9 mouse cellular contexts compared by ENCODE assay signal in genomic region chr7:127272566-127272965, GRCm38 (mm10). TPM values are rescaled to one million over a fixed set of nuclear protein-coding genes. Genes with fewer than 3 reads are reported as not detected.
DNase-seq lines count a peak whose midpoint lies in the region; ATAC-seq and TF ChIP-seq lines count a peak whose summit lies in the region.
"Had no signal": no experiment of that assay in that cellular context is flagged by ENCODE, and none has a peak within 500 bp of the region (broad histone marks: within the 10 kb centered on the region; RNA-seq: fewer than 3 reads in every experiment).

No protein-coding gene starts in this region.

- H3K4me1 ChIP-seq in liver, adult 2 months (ENCODE audit: control insufficient read depth, insufficient read depth, low read length): peaks cover 16% of the 10 kb centered on the region
- H3K4me1 ChIP-seq in embryonic facial prominence, embryonic 15.5 days: peaks cover 18% of the 10 kb centered on the region
- H3K4me1 ChIP-seq in intestine, embryonic 15.5 days (replicated peaks): peaks cover 14% of the 10 kb centered on the region
- H3K4me1 ChIP-seq in neural tube, embryonic 12.5 days: peaks cover 17% of the 10 kb centered on the region

- peaks cover 16% of the 10 kb centered on the region for H3K79me2 ChIP-seq in liver, adult 2 months (ENCODE audit: control insufficient read depth, insufficient read depth, low read length)

- 0 out of 2 replicates have a peak, but pooled peaks have one; percentile 40 for TF ChIP-seq POLR2A in liver, adult 2 months (IDR thresholded peaks at IDR 0.05; ENCODE audit: extremely low read depth, insufficient read depth, low read length)

- TF ChIP-seq CTCF in liver, adult 2 months (IDR thresholded peaks at IDR 0.05; ENCODE audit: low read depth, low read length): no peak

- peak; percentile 44 for DNase-seq in liver, adult 2 months (ENCODE audit: extremely low read depth, low read depth, low spot score)
- DNase-seq in liver: no peak
- no peak for DNase-seq in spleen, adult 18-20 months
- no peak for DNase-seq in thymus, postnatal 36 days
- no peak for DNase-seq in ovary, adult 18-20 months (ENCODE audit: low spot score)
- DNase-seq: right cerebral cortex, postnatal 14 days had no signal

- peak overlapping the region; percentile 83 for H3K27ac ChIP-seq in liver, adult 2 months (replicated peaks; ENCODE audit: insufficient read depth, low read depth, low read length)
- H3K27ac ChIP-seq in embryonic facial prominence, embryonic 15.5 days (replicated peaks): no peak overlapping the region
- H3K27ac ChIP-seq in intestine, embryonic 15.5 days: no peak overlapping the region
- no peak overlapping the region for H3K27ac ChIP-seq in neural tube, embryonic 12.5 days

- H3K4me3 ChIP-seq in liver, adult 2 months (ENCODE audit: insufficient read depth, low read depth, low read length): peak overlapping the region; percentile 90
- H3K4me3 ChIP-seq in embryonic facial prominence, embryonic 15.5 days (replicated peaks): peak overlapping the region; percentile 84
- peak overlapping the region; percentile 81 for H3K4me3 ChIP-seq in intestine, embryonic 15.5 days (replicated peaks)
- H3K4me3 ChIP-seq in neural tube, embryonic 12.5 days: 0 out of 2 replicates have a peak overlapping the region, but pooled peaks have one; percentile 71

- H3K36me3 ChIP-seq in liver, adult 2 months (ENCODE audit: control insufficient read depth, insufficient read depth, low read length): peaks cover 18% of the 10 kb centered on the region
- peaks cover 29% of the 10 kb centered on the region for H3K36me3 ChIP-seq in embryonic facial prominence, embryonic 15.5 days
- peaks cover 11% of the 10 kb centered on the region for H3K36me3 ChIP-seq in intestine, embryonic 15.5 days
- H3K36me3 ChIP-seq in neural tube, embryonic 12.5 days: peaks cover 9% of the 10 kb centered on the region

- peak overlapping the region; percentile 79 for H3K4me2 ChIP-seq in embryonic facial prominence, embryonic 15.5 days (replicated peaks)
- peak overlapping the region; percentile 81 for H3K4me2 ChIP-seq in intestine, embryonic 15.5 days (replicated peaks)
- H3K4me2 ChIP-seq in neural tube, embryonic 12.5 days (replicated peaks): peak overlapping the region; percentile 88

- H3K9me3 ChIP-seq in embryonic facial prominence, embryonic 15.5 days (replicated peaks): no peaks in the 10 kb centered on the region
- H3K9me3 ChIP-seq in intestine, embryonic 15.5 days: no peaks in the 10 kb centered on the region
- H3K9me3 ChIP-seq in neural tube, embryonic 12.5 days: no peaks in the 10 kb centered on the region; the same call in 1 of the 2 replicates

- no peak for ATAC-seq in embryonic facial prominence, embryonic 15.5 days (ENCODE audit: insufficient number of reproducible peaks, low FRiP score, low TSS enrichment, low read depth)
- ATAC-seq in intestine, embryonic 15.5 days: no peak
- no peak for ATAC-seq in neural tube, embryonic 12.5 days (ENCODE audit: low FRiP score, low read depth)

- H3K27me3 ChIP-seq in liver, adult 2 months (ENCODE audit: control insufficient read depth, insufficient read depth, low read length): no peaks in the 10 kb centered on the region
- no peaks in the 10 kb centered on the region for H3K27me3 ChIP-seq in embryonic facial prominence, embryonic 15.5 days
- no peaks in the 10 kb centered on the region for H3K27me3 ChIP-seq in intestine, embryonic 15.5 days (replicated peaks)
- H3K27me3 ChIP-seq in neural tube, embryonic 12.5 days (replicated peaks): no peaks in the 10 kb centered on the region

- peak overlapping the region; percentile 80 for H3K9ac ChIP-seq in liver, adult 2 months (ENCODE audit: low read depth, low read length)
- no peak overlapping the region for H3K9ac ChIP-seq in embryonic facial prominence, embryonic 15.5 days
- H3K9ac ChIP-seq in intestine, embryonic 15.5 days: no peak overlapping the region; the same call in 1 of the 2 replicates
- no peak overlapping the region for H3K9ac ChIP-seq in neural tube, embryonic 12.5 days

- WGBS in liver, adult 2 months: 21% methylated on average over 15 of the region's 15 CpGs
- WGBS in embryonic facial prominence, embryonic 15.5 days: 95% methylated on average over 15 of the region's 15 CpGs
- WGBS in intestine, embryonic 15.5 days: 94% methylated on average over 15 of the region's 15 CpGs
- 95% methylated on average over 15 of the region's 15 CpGs for WGBS in neural tube, embryonic 12.5 days

RNA-seq across cellular contexts. Expression of gene Sephs2, which starts 1.3 kb away (rescaled TPM):
- total RNA-seq in liver, adult 2 months (2014; rRNA removed): 939 and 948 TPM in 2 replicates
- polyA plus RNA-seq in liver, adult 2 months (2012; rRNA removed): 388 and 524 TPM in 2 replicates
- polyA plus RNA-seq in embryonic facial prominence, embryonic 15.5 days (2015; fragmentation: Nextera tagmentation; extraction: Ambion mirVana): 53.7 and 58.5 TPM in 2 replicates
- 205 and 233 TPM in 2 replicates for polyA plus RNA-seq in intestine, embryonic 15.5 days (2015; fragmentation: Nextera tagmentation; extraction: Ambion mirVana)
- polyA plus RNA-seq in neural tube, embryonic 12.5 days (2016; fragmentation: Nextera tagmentation; extraction: Ambion mirVana): 65.2 and 73.1 TPM in 2 replicates

RNA-seq across cellular contexts. Expression of gene Dctpp1, which starts 12.1 kb away (rescaled TPM):
- total RNA-seq in liver, adult 2 months (2014; rRNA removed): 61.5 and 70.2 TPM in 2 replicates
- 70.7 and 73.4 TPM in 2 replicates for polyA plus RNA-seq in liver, adult 2 months (2012; rRNA removed)
- polyA plus RNA-seq in embryonic facial prominence, embryonic 15.5 days (2015; fragmentation: Nextera tagmentation; extraction: Ambion mirVana): 141 and 142 TPM in 2 replicates
- polyA plus RNA-seq in intestine, embryonic 15.5 days (2015; fragmentation: Nextera tagmentation; extraction: Ambion mirVana): 216 and 219 TPM in 2 replicates
- polyA plus RNA-seq in neural tube, embryonic 12.5 days (2016; fragmentation: Nextera tagmentation; extraction: Ambion mirVana): 130 and 144 TPM in 2 replicates

RNA-seq across cellular contexts. Expression of gene Itgal, which starts 23.5 kb away (rescaled TPM):
- total RNA-seq in liver, adult 2 months (2014; rRNA removed): 4.3 and 5.2 TPM in 2 replicates
- 3.9 and 6.8 TPM in 2 replicates for polyA plus RNA-seq in liver, adult 2 months (2012; rRNA removed)
- 1.5 and 1.9 TPM in 2 replicates for polyA plus RNA-seq in embryonic facial prominence, embryonic 15.5 days (2015; fragmentation: Nextera tagmentation; extraction: Ambion mirVana)
- polyA plus RNA-seq in intestine, embryonic 15.5 days (2015; fragmentation: Nextera tagmentation; extraction: Ambion mirVana): 2.0 and 2.5 TPM in 2 replicates
- polyA plus RNA-seq in neural tube, embryonic 12.5 days (2016; fragmentation: Nextera tagmentation; extraction: Ambion mirVana): 1.3 and 2.0 TPM in 2 replicates

RNA-seq across cellular contexts. Expression of gene Zfp771, which starts 28.5 kb away (rescaled TPM):
- 19.6 and 30.1 TPM in 2 replicates for total RNA-seq in liver, adult 2 months (2014; rRNA removed)
- 52.8 and 57.7 TPM in 2 replicates for polyA plus RNA-seq in liver, adult 2 months (2012; rRNA removed)
- 73.7 and 77.5 TPM in 2 replicates for polyA plus RNA-seq in embryonic facial prominence, embryonic 15.5 days (2015; fragmentation: Nextera tagmentation; extraction: Ambion mirVana)
- 41.0 and 44.5 TPM in 2 replicates for polyA plus RNA-seq in intestine, embryonic 15.5 days (2015; fragmentation: Nextera tagmentation; extraction: Ambion mirVana)
- 58.1 and 61.9 TPM in 2 replicates for polyA plus RNA-seq in neural tube, embryonic 12.5 days (2016; fragmentation: Nextera tagmentation; extraction: Ambion mirVana)

RNA-seq across cellular contexts. Expression of gene Sept1, which starts 39.6 kb away (rescaled TPM):
- total RNA-seq in liver, adult 2 months (2014; rRNA removed): 1.4 and 1.5 TPM in 2 replicates
- 3.5 and 4.0 TPM in 2 replicates for polyA plus RNA-seq in liver, adult 2 months (2012; rRNA removed)
- polyA plus RNA-seq in embryonic facial prominence, embryonic 15.5 days (2015; fragmentation: Nextera tagmentation; extraction: Ambion mirVana): 22.4 and 23.9 TPM in 2 replicates
- polyA plus RNA-seq in intestine, embryonic 15.5 days (2015; fragmentation: Nextera tagmentation; extraction: Ambion mirVana): 13.8 and 16.0 TPM in 2 replicates
- 30.1 and 32.8 TPM in 2 replicates for polyA plus RNA-seq in neural tube, embryonic 12.5 days (2016; fragmentation: Nextera tagmentation; extraction: Ambion mirVana)
